Mouse (Mus musculus): ENCODE data around the gene Rtf1. TPM values are rescaled to one million over a fixed set of nuclear protein-coding genes. Genes with fewer than 3 reads are reported as not detected.

Gene Rtf1
- polyA plus RNA-seq, 1 experiment = 7.2 TPM

GRCm38 (mm10) chr2:119741581-119742411 is 66.9 kb downstream of the Rtf1 start, which contains the start of gene Itpka:
Gene Itpka (plus strand): TSS chr2:119742337.
- TF ChIP-seq E2F4 (IDR thresholded peaks at IDR 0.05; ENCODE audit: insufficient read depth) (no peak), POLR2A (IDR thresholded peaks at IDR 0.05; ENCODE audit: insufficient read length, low read depth) (peak; percentile 23)
- peak within 1 kb of the TSS; percentile 25 for H3K4me3 ChIP-seq
- no peaks in the 10 kb centered on the region for H3K79me2 ChIP-seq (ENCODE audit: control insufficient read depth, insufficient read depth)
- peaks cover 6% of the 10 kb centered on the region for H3K27me3 ChIP-seq (ENCODE audit: control insufficient read depth, insufficient read depth, insufficient read length)
- H3K36me3 ChIP-seq (ENCODE audit: control insufficient read depth, insufficient read depth) = no peaks in the 10 kb centered on the region
- peak within 1 kb of the TSS; percentile 92 for H3K4me2 ChIP-seq (ENCODE audit: low read depth)
- peak within 1 kb of the TSS; percentile 1 for H3ac ChIP-seq (ENCODE audit: control insufficient read depth, insufficient read length)

GRCm38 (mm10) chr2:119742461-119743175 is 67.8 kb downstream of the Rtf1 start:
- Histone ChIP-seq H3K36me3 (ENCODE audit: control insufficient read depth, insufficient read depth) (no peaks in the 10 kb centered on the region), H3K27me3 (ENCODE audit: control insufficient read depth, insufficient read depth, insufficient read length) (peaks cover 6% of the 10 kb centered on the region), H3ac (ENCODE audit: control insufficient read depth, insufficient read length) (peak overlapping the region; percentile 1), H3K79me2 (ENCODE audit: control insufficient read depth, insufficient read depth) (no peaks in the 10 kb centered on the region), H3K4me3 (peak overlapping the region; percentile 25), H3K4me2 (ENCODE audit: low read depth) (peak overlapping the region; percentile 92)
- TF ChIP-seq MAX (IDR thresholded peaks at IDR 0.05; ENCODE audit: low read depth) = no peak
- TF ChIP-seq POLR2A (IDR thresholded peaks at IDR 0.05; ENCODE audit: insufficient read length, low read depth) = no peak
- TF ChIP-seq SRF (IDR thresholded peaks at IDR 0.05; ENCODE audit: control insufficient read depth, insufficient read length, low read depth) = no peak
- TF ChIP-seq POLR2AphosphoS2 (IDR thresholded peaks at IDR 0.05; ENCODE audit: insufficient read length, low read depth) = no peak

- TF ChIP-seq TCF3 (IDR thresholded peaks at IDR 0.05; ENCODE audit: insufficient read length, low read depth) (no peak), MAX (IDR thresholded peaks at IDR 0.05; ENCODE audit: low read depth) (no peak), REST (IDR thresholded peaks at IDR 0.05; ENCODE audit: insufficient read depth, insufficient read length) (no peak), USF1 (IDR thresholded peaks at IDR 0.05; ENCODE audit: low read depth) (no peak), POLR2AphosphoS2 (IDR thresholded peaks at IDR 0.05; ENCODE audit: insufficient read length, low read depth) (no peak), MYOG (IDR thresholded peaks at IDR 0.05; ENCODE audit: control insufficient read depth in 1 of 3, insufficient read depth in 1 of 3, insufficient read length in 2 of 3, low read depth in 2 of 3) (no peak), POLR2A (IDR thresholded peaks at IDR 0.05; ENCODE audit: insufficient read length, low read depth) (no peak)
- no peaks in the 10 kb centered on the region for H3K36me3 ChIP-seq (ENCODE audit: control insufficient read depth, insufficient read depth)
Observed at GRCm38 (mm10) chr2:119743176-119743807, 68.4 kb downstream of the Rtf1 start.

GRCm38 (mm10) chr2:119743808-119744162 is 68.9 kb downstream of the Rtf1 start:
- Histone ChIP-seq H3K79me2 (ENCODE audit: control insufficient read depth, insufficient read depth) (no peaks in the 10 kb centered on the region), H3K36me3 (ENCODE audit: control insufficient read depth, insufficient read depth) (no peaks in the 10 kb centered on the region), H3K27me3 (ENCODE audit: control insufficient read depth, insufficient read depth, insufficient read length) (peaks cover 6% of the 10 kb centered on the region), H3K4me2 (ENCODE audit: low read depth) (no peak overlapping the region), H3ac (ENCODE audit: control insufficient read depth, insufficient read length) (no peak overlapping the region), H3K4me3 (no peak overlapping the region)
- TF ChIP-seq E2F4 (IDR thresholded peaks at IDR 0.05; ENCODE audit: insufficient read depth) = no peak
- TF ChIP-seq REST (IDR thresholded peaks at IDR 0.05; ENCODE audit: insufficient read depth, insufficient read length) = no peak
- no peak for TF ChIP-seq MYOG (IDR thresholded peaks at IDR 0.05; ENCODE audit: control insufficient read depth in 1 of 3, insufficient read depth in 1 of 3, insufficient read length in 2 of 3, low read depth in 2 of 3)
- no peak for TF ChIP-seq USF1 (IDR thresholded peaks at IDR 0.05; ENCODE audit: low read depth)
- no peak for TF ChIP-seq TCF3 (IDR thresholded peaks at IDR 0.05; ENCODE audit: insufficient read length, low read depth)
- TF ChIP-seq MAX (IDR thresholded peaks at IDR 0.05; ENCODE audit: low read depth) = no peak
- no peak for TF ChIP-seq CEBPB (IDR thresholded peaks at IDR 0.05; ENCODE audit: insufficient read depth, poor library complexity, severe bottlenecking)
- no peak for TF ChIP-seq POLR2AphosphoS2 (IDR thresholded peaks at IDR 0.05; ENCODE audit: insufficient read length, low read depth)
- no peak for TF ChIP-seq POLR2A (IDR thresholded peaks at IDR 0.05; ENCODE audit: insufficient read length, low read depth)
- TF ChIP-seq TCF12 (IDR thresholded peaks at IDR 0.05; ENCODE audit: insufficient read depth, poor library complexity, severe bottlenecking) = no peak
- TF ChIP-seq SRF (IDR thresholded peaks at IDR 0.05; ENCODE audit: control insufficient read depth, insufficient read length, low read depth) = no peak
- no peak for TF ChIP-seq MYOD1 (IDR thresholded peaks at IDR 0.05; ENCODE audit: control insufficient read depth in 1 of 3, insufficient read length in 2 of 3, low read depth in 2 of 3)

More at GRCm38 (mm10) chr2:119743176-119743807, 68.4 kb downstream of the Rtf1 start:
- H3ac ChIP-seq (ENCODE audit: control insufficient read depth, insufficient read length) = no peak overlapping the region
- H3K79me2 ChIP-seq (ENCODE audit: control insufficient read depth, insufficient read depth) = no peaks in the 10 kb centered on the region
- H3K27me3 ChIP-seq (ENCODE audit: control insufficient read depth, insufficient read depth, insufficient read length) = peaks cover 6% of the 10 kb centered on the region
- H3K4me3 ChIP-seq = peak overlapping the region; percentile 25
- no peak overlapping the region for H3K4me2 ChIP-seq (ENCODE audit: low read depth)

All from myocyte (in vitro differentiated cells).